Mouse (Mus musculus) gastrocnemius, postnatal 36 days (tissue): ENCODE results near the gene 1700020D05Rik. TPM values are rescaled to one million over a fixed set of nuclear protein-coding genes. Genes with fewer than 3 reads are reported as not detected.

Experiments used
- DNase-seq, 2 experiments: peaks; one replicate each; pipeline ENCODE4 v3.0.0; 2022
- intact Hi-C: fragments of 180-260 bp; cut with DNase I; formaldehyde crosslinking; loops from one replicate; pipeline ENCODE4 v1.15.1; 2025
- total RNA-seq, 2 experiments: library from RNA; stranded (reverse); gene quantifications; 2 replicates each; pipeline ENCODE4 v1.2.3; 2021

Gene 1700020D05Rik
- total RNA-seq, 2 experiments from 2014 or later: 0.33 to 0.59 TPM

DNA sequence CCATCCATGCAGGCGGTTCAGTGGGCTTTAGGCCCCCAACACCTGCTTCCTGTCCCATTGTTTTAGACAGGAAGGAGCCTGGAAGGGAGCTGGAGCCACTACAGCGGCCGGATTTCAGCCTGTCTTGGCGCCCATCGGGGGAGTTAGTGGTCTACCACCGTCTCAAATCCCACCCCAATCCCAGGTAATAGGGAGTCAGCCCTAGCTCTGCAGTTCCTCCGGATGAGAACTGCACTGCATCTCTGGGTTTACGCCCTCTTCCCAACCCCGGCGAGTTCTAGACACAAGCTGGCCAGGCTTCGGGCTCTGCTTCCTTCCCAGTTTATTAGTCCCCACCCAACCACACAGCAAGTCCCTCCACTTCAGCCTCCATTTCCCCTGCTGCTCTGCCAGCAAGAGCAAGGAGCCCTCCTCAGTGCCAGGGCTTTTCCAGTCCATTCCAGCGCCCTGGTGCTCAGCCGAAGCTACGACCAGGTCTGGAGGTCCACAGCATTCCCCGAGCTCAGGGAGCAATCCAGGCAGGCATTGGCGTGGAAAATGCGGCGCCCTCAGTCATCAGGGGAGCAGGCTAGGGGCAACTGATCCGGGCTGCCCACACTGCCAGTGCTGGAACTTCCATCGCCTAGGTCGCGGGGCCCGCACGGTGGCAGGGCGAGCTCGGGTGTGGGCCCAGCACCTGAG is 47.2 kb downstream of the 1700020D05Rik start:
- no peak for DNase-seq
- intact Hi-C loops: no loop called here

DNA sequence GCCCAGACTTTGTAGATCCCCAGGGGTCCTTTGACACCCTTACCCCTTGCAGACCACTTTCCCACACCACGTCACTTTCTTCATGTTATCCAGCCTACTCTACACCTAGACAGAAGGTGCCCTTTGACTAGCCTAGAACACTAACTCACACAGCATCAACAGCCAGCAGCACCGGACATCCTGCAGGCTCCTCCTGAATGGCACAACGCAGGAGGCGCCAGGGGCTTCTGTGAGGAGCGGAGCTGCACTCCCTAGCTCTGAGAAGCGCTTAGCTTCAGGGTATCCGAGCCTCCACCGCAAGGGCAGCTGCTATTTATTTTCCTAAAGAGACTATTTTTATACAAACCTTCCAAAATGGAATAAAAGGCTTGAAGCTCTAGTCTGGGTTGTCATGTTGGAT is 48.0 kb downstream of the 1700020D05Rik start:
- intact Hi-C loops: no loop called here
- DNase-seq: no peak

DNA sequence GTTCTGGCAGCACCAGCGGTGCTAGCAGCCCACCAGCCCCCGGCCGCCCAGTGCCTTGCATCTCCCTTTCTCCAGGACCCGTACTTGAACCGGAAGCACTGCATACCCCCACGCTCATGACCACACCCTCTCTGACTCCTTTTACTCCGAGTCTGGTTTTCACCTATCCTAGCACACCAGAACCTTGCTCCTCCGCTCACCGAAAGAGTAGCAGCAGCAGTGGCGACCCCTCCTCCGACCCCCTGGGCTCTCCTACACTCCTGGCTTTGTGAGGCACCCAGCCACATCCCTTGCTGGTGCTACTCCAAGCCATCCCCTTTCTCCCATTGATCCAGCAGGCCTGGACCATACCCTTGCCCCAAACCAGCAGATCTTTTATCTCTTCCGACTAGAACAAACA is 48.5 kb downstream of the 1700020D05Rik start:
- intact Hi-C loops: no loop called here
- no peak for DNase-seq

Other genes with a start within 250 kb of the 1700020D05Rik start
- 1 to 10 TPM; 5.0 to 6.3 TPM for gene Pacs1, start 230.7 kb downstream of the 1700020D05Rik start, total RNA-seq
- gene Sf3b2, start 208.3 kb downstream of the 1700020D05Rik start, total RNA-seq: 10 to 100 TPM; 63.4 to 65.9 TPM
- gene Gal3st3, start 205.5 kb downstream of the 1700020D05Rik start, total RNA-seq: under 1 TPM in 1 of 2 experiments, not detected in 1; 0.10 TPM
- not detected for gene Catsper1, start 168.0 kb downstream of the 1700020D05Rik start, total RNA-seq
- 10 to 100 TPM; 26.7 to 28.3 TPM for gene Cst6, start 154.2 kb downstream of the 1700020D05Rik start, total RNA-seq
- 10 to 100 TPM; 12.6 to 13.6 TPM for gene Eif1ad, start 137.0 kb downstream of the 1700020D05Rik start, total RNA-seq
- 100 to 1,000 TPM; 116 to 124 TPM for gene Banf1, start 136.6 kb downstream of the 1700020D05Rik start, total RNA-seq
- 10 to 100 TPM; 34.3 to 38.0 TPM for gene Sart1, start 115.1 kb downstream of the 1700020D05Rik start, total RNA-seq
- under 1 TPM; 0.52 to 0.64 TPM for gene Tsga10ip, start 101.3 kb downstream of the 1700020D05Rik start, total RNA-seq
- 100 to 1,000 TPM; 531 to 582 TPM for gene Drap1, start 78.8 kb downstream of the 1700020D05Rik start, total RNA-seq
- 10 to 100 TPM; 32.7 to 33.6 TPM for gene AI837181, start 78.6 kb downstream of the 1700020D05Rik start, total RNA-seq
- gene Fosl1, start 56.2 kb downstream of the 1700020D05Rik start, total RNA-seq: not detected
- 1 to 10 TPM; 4.7 to 6.0 TPM for gene Ccdc85b, start 45.9 kb downstream of the 1700020D05Rik start, total RNA-seq
- gene Fibp, start 43.2 kb downstream of the 1700020D05Rik start, total RNA-seq: 10 to 100 TPM; 35.2 to 41.5 TPM
- gene Ctsw, start 35.3 kb downstream of the 1700020D05Rik start, total RNA-seq: not detected
- gene Efemp2, start 29.8 kb downstream of the 1700020D05Rik start, total RNA-seq: 1 to 10 TPM; 5.3 to 6.3 TPM
- 10 to 100 TPM; 16.1 to 19.8 TPM for gene Mus81, start 15.4 kb downstream of the 1700020D05Rik start, total RNA-seq
- 10 to 100 TPM; 67.8 to 72.7 TPM for gene Cfl1, start 13.3 kb downstream of the 1700020D05Rik start, total RNA-seq
- 1 to 10 TPM; 5.2 to 7.8 TPM for gene Snx32, start 6.8 kb upstream of the 1700020D05Rik start, total RNA-seq
- gene Ovol1, start 56.9 kb upstream of the 1700020D05Rik start, total RNA-seq: not detected
- 1 to 10 TPM; 1.9 to 2.0 TPM for gene Ap5b1, start 64.2 kb upstream of the 1700020D05Rik start, total RNA-seq
- 10 to 100 TPM; 35.8 to 38.6 TPM for gene Rnaseh2c, start 98.1 kb upstream of the 1700020D05Rik start, total RNA-seq
- gene Kat5, start 106.5 kb upstream of the 1700020D05Rik start, total RNA-seq: 10 to 100 TPM; 23.3 to 25.4 TPM
- gene Rela, start 133.7 kb upstream of the 1700020D05Rik start, total RNA-seq: 10 to 100 TPM; 12.4 to 14.9 TPM
- 1 to 10 TPM; 6.9 to 9.5 TPM for gene Sipa1, start 159.9 kb upstream of the 1700020D05Rik start, total RNA-seq
- gene Map3k11, start 185.0 kb upstream of the 1700020D05Rik start, total RNA-seq: 10 to 100 TPM; 10.8 to 11.3 TPM
- 10 to 100 TPM; 12.2 to 15.2 TPM for gene Pcnx3, start 185.1 kb upstream of the 1700020D05Rik start, total RNA-seq
- gene Kcnk7, start 200.6 kb upstream of the 1700020D05Rik start, total RNA-seq: not detected
- 100 to 1,000 TPM; 235 to 261 TPM for gene Ehbp1l1, start 222.5 kb upstream of the 1700020D05Rik start, total RNA-seq
- 10 to 100 TPM; 19.7 to 22.8 TPM for gene Fam89b, start 225.9 kb upstream of the 1700020D05Rik start, total RNA-seq
- gene Ltbp3, start 237.1 kb upstream of the 1700020D05Rik start, total RNA-seq: 10 to 100 TPM; 43.4 to 44.2 TPM